Mouse (Mus musculus) embryonic facial prominence, embryonic 15.5 days (tissue): Measurements from ENCODE around the gene Hes1. TPM values are rescaled to one million over a fixed set of nuclear protein-coding genes. Genes with fewer than 3 reads are reported as not detected.
"Not testable (repeated sequence)": the region's sequence is repeated elsewhere in the genome, so short reads cannot be mapped to it uniquely, and the experiment has no call there.

ENCODE experiments used
- ATAC-seq: fragments of 200-750 bp; cut with Nextera tagmentation; 2 replicates; pipeline ENCODE4 v1.8.0; 2017; ENCODE audit warnings: low read depth, moderate TSS enrichment; ENCODE audit not compliant: insufficient number of reproducible peaks, low FRiP score, low TSS enrichment
- H3K27ac ChIP-seq: fragments of 300-500 bp; sonication (generic); replicated peaks from 2 replicates; pipeline ENCODE4 v1.5.1; 2015; ENCODE audit warnings: mild to moderate bottlenecking, inconsistent platforms
- H3K27me3 ChIP-seq: fragments of 300-500 bp; sonication (generic); 2 replicates; pipeline ENCODE4 v1.6.1; 2015; ENCODE audit warnings: inconsistent platforms
- H3K36me3 ChIP-seq: fragments of 300-500 bp; sonication (generic); 2 replicates; pipeline ENCODE4 v1.6.1; 2015; ENCODE audit warnings: mild to moderate bottlenecking, inconsistent platforms
- H3K4me1 ChIP-seq: fragments of 300-500 bp; sonication (generic); 2 replicates; pipeline ENCODE4 v1.6.1; 2015; ENCODE audit warnings: inconsistent platforms
- H3K4me2 ChIP-seq: fragments of 300-500 bp; sonication (generic); replicated peaks from 2 replicates; pipeline ENCODE4 v1.6.1; 2015; ENCODE audit warnings: mild to moderate bottlenecking, inconsistent platforms
- H3K4me3 ChIP-seq: fragments of 300-500 bp; sonication (generic); replicated peaks from 2 replicates; pipeline ENCODE4 v1.5.1; 2015; ENCODE audit warnings: mild to moderate bottlenecking, inconsistent platforms
- H3K9ac ChIP-seq: fragments of 300-500 bp; sonication (generic); 2 replicates; pipeline ENCODE4 v1.6.1; 2015; ENCODE audit warnings: inconsistent platforms
- H3K9me3 ChIP-seq: fragments of 300-500 bp; sonication (generic); replicated peaks from 2 replicates; pipeline ENCODE4 v1.6.1; 2016; ENCODE audit warnings: inconsistent platforms
- WGBS: fragments of 180-500 bp; shearing (Covaris S2); methylation state at CpG from one replicate; pipeline ENCODE4 v1.1.7; 2015; 5-methylcytosine and 5-hydroxymethylcytosine counted together
- polyA plus RNA-seq: library from polyadenylated mRNA; unstranded; fragments of >200 nt; fragmentation: Nextera tagmentation; extraction: Ambion mirVana; gene quantifications from 2 replicates; pipeline ENCODE4 v1.2.1, GENCODE M21; 2015

Hes1 gene
- polyA plus RNA-seq, 1 experiment from 2014 or later: 63.6 TPM

GRCm38 (mm10) chr16:30103495-30103894, 39.3 kb downstream of the Hes1 start:
- H3K4me3 ChIP-seq: no peak overlapping the region
- no peak overlapping the region for H3K27ac ChIP-seq
- no peak overlapping the region for H3K9ac ChIP-seq
- 15% methylated on average over 6 of the region's 6 CpGs for WGBS
- peaks cover 19% of the 10 kb centered on the region for H3K4me1 ChIP-seq
- peaks cover 9% of the 10 kb centered on the region; the same call in 1 of the 2 replicates for H3K27me3 ChIP-seq
- no peak; the same call in 1 of the 2 replicates for ATAC-seq
- no peaks in the 10 kb centered on the region for H3K9me3 ChIP-seq
- no peaks in the 10 kb centered on the region for H3K36me3 ChIP-seq
- H3K4me2 ChIP-seq: peak overlapping the region; percentile 17

GRCm38 (mm10) chr16:30104363-30104762, 40.2 kb downstream of the Hes1 start:
- WGBS: 89% methylated on average over 3 of the region's 3 CpGs
- H3K27ac ChIP-seq: no peak overlapping the region
- no peak overlapping the region for H3K4me3 ChIP-seq
- ATAC-seq: no peak
- H3K4me1 ChIP-seq: peaks cover 19% of the 10 kb centered on the region
- no peaks in the 10 kb centered on the region for H3K36me3 ChIP-seq
- no peak overlapping the region for H3K4me2 ChIP-seq
- no peak overlapping the region for H3K9ac ChIP-seq
- H3K27me3 ChIP-seq: peaks cover 9% of the 10 kb centered on the region; the same call in 1 of the 2 replicates
- no peaks in the 10 kb centered on the region for H3K9me3 ChIP-seq

GRCm38 (mm10) chr16:30105476-30105875, 41.3 kb downstream of the Hes1 start:
- WGBS: 81% methylated on average over 7 of the region's 7 CpGs
- no peak for ATAC-seq
- H3K9ac ChIP-seq: no peak overlapping the region

GRCm38 (mm10) chr16:30108167-30108566, 44.0 kb downstream of the Hes1 start:
- H3K4me1 ChIP-seq, H3K9me3 ChIP-seq, ATAC-seq, H3K27ac ChIP-seq, H3K27me3 ChIP-seq, H3K9ac ChIP-seq, H3K4me2 ChIP-seq, H3K36me3 ChIP-seq, H3K4me3 ChIP-seq: not testable (repeated sequence)
- WGBS: 76% methylated on average over 11 of the region's 11 CpGs

More at GRCm38 (mm10) chr16:30105476-30105875, 41.3 kb downstream of the Hes1 start:
- 0 out of 2 replicates have a peak, but pooled peaks cover 4% of the 10 kb centered on the region for H3K27me3 ChIP-seq
- no peak overlapping the region for H3K4me3 ChIP-seq
- no peaks in the 10 kb centered on the region for H3K9me3 ChIP-seq
- no peak overlapping the region for H3K27ac ChIP-seq
- peaks cover 19% of the 10 kb centered on the region for H3K4me1 ChIP-seq
- no peak overlapping the region for H3K4me2 ChIP-seq
- H3K36me3 ChIP-seq: no peaks in the 10 kb centered on the region

DNA sequence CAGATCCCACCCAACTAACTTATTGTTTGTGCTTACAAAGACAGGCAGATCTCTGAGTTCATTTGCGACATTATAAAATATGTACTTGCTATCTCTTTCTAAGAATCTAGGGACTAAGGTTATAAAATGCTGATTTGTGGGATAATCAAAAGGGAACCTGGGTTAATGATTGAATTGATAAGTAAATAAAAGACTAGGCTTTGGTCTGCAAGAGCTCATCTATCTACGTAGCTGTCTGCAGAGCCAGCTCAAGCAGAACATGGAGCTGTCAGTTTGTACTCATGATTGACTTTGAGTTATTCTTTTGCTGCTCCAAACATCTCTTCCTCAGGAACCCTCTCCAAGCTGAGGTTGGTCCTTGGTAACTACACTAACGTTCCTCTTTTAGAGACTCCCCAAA, 46.3 kb downstream of the Hes1 start:
- WGBS: 91% methylated on average over 3 of the region's 3 CpGs

GRCm38 (mm10) chr16:30111069-30111468, 46.9 kb downstream of the Hes1 start:
- H3K27ac ChIP-seq: no peak overlapping the region
- no peaks in the 10 kb centered on the region for H3K36me3 ChIP-seq
- no peaks in the 10 kb centered on the region for H3K27me3 ChIP-seq
- H3K9ac ChIP-seq: no peak overlapping the region
- H3K4me2 ChIP-seq: no peak overlapping the region
- H3K9me3 ChIP-seq: no peaks in the 10 kb centered on the region
- ATAC-seq: no peak
- H3K4me3 ChIP-seq: no peak overlapping the region
- peaks cover 13% of the 10 kb centered on the region for H3K4me1 ChIP-seq

More for the DNA sequence above, 46.3 kb downstream of the Hes1 start:
- Histone ChIP-seq H3K4me3 (no peak overlapping the region), H3K9me3 (no peaks in the 10 kb centered on the region), H3K27me3 (no peaks in the 10 kb centered on the region), H3K27ac (no peak overlapping the region), H3K4me2 (no peak overlapping the region), H3K36me3 (no peaks in the 10 kb centered on the region), H3K4me1 (peaks cover 9% of the 10 kb centered on the region), H3K9ac (no peak overlapping the region)
- no peak for ATAC-seq

DNA sequence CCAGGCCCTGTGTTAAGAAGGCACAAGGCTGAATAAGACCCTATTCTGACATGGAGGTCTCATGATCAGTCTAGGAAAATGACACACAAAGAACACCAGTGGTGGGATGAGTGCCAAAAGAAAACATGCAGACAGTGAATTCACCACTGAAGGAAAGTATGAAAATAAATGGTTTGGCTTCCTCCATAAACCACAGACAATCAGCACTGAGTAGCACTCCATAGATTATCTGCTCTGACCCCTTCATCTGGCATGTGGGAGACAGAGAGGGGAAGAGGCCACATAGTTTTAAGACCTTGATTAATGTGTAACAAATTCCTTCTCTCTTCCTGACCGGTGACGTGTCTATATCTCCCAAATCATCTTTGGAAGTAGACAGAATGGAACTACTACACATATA, 47.4 kb downstream of the Hes1 start:
- Histone ChIP-seq H3K4me3 (no peak overlapping the region), H3K36me3 (no peaks in the 10 kb centered on the region), H3K27me3 (no peaks in the 10 kb centered on the region), H3K4me2 (no peak overlapping the region), H3K27ac (no peak overlapping the region), H3K9me3 (no peaks in the 10 kb centered on the region), H3K4me1 (peaks cover 13% of the 10 kb centered on the region), H3K9ac (no peak overlapping the region)
- no peak for ATAC-seq
- 66% methylated on average over 2 of the region's 2 CpGs for WGBS

DNA sequence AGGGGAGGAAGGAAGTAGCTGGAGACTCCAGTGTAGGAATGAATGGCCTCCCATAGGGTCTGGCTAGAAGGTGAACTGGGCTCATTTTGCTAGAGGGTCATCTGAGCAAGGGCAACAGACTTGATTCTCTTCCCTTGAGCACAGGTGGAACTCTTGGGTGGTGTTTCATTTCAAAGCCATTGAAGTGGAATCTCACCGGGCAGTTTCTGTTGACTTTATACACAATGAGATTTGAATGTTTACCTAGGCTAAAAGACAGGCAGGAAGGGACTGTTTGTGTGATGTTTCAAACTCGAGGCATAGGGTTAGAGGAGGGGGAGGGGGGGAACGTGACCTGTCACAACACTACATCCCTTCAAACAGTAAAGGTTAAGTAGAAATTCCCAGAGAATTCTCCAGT, 49.0 kb downstream of the Hes1 start:
- no peak overlapping the region for H3K4me2 ChIP-seq
- H3K4me3 ChIP-seq: no peak overlapping the region
- no peak overlapping the region for H3K9ac ChIP-seq
- H3K9me3 ChIP-seq: no peaks in the 10 kb centered on the region
- no peak overlapping the region for H3K27ac ChIP-seq
- H3K4me1 ChIP-seq: peaks cover 13% of the 10 kb centered on the region
- WGBS: 25% methylated on average over 3 of the region's 3 CpGs
- ATAC-seq: no peak
- no peaks in the 10 kb centered on the region for H3K36me3 ChIP-seq
- no peaks in the 10 kb centered on the region for H3K27me3 ChIP-seq

DNA sequence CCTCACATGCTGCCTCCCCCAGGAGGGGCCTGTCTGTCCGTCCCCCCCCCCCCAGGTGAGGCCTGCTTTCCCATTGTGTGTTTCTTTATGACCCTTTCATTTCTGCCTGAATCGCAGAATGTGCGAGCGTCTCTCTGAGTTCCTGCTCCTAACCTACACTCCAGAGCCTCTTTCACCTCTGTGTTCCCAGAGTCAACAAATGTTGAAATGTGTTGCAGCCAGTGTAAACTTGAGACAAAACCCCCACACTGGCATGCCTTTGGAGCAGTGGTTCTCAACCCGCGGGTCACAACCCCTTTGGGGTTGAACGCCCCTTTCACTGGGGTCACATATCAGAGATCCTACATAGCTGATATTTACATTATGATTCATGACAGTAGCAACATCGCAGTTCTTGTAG, 49.6 kb downstream of the Hes1 start:
- no peak overlapping the region for H3K9ac ChIP-seq
- no peaks in the 10 kb centered on the region for H3K9me3 ChIP-seq
- H3K36me3 ChIP-seq: no peaks in the 10 kb centered on the region
- H3K4me1 ChIP-seq: peaks cover 13% of the 10 kb centered on the region
- H3K4me2 ChIP-seq: no peak overlapping the region
- H3K4me3 ChIP-seq: no peak overlapping the region
- H3K27ac ChIP-seq: no peak overlapping the region
- H3K27me3 ChIP-seq: no peaks in the 10 kb centered on the region
- 80% methylated on average over 8 of the region's 8 CpGs for WGBS
- no peak for ATAC-seq

- ATAC-seq: no peak
- no peak overlapping the region for H3K27ac ChIP-seq
- H3K9me3 ChIP-seq: no peaks in the 10 kb centered on the region
- H3K4me2 ChIP-seq: no peak overlapping the region
- no peak overlapping the region for H3K9ac ChIP-seq
- H3K36me3 ChIP-seq: no peaks in the 10 kb centered on the region
- 76% methylated on average over 1 of the region's 1 CpGs for WGBS
- no peaks in the 10 kb centered on the region for H3K27me3 ChIP-seq
- H3K4me3 ChIP-seq: no peak overlapping the region
- H3K4me1 ChIP-seq: peaks cover 13% of the 10 kb centered on the region
Observed at GRCm38 (mm10) chr16:30114451-30114850, 50.3 kb downstream of the Hes1 start.
